Mouse (Mus musculus): Measurements from ENCODE around the gene AK157302.

DNA sequence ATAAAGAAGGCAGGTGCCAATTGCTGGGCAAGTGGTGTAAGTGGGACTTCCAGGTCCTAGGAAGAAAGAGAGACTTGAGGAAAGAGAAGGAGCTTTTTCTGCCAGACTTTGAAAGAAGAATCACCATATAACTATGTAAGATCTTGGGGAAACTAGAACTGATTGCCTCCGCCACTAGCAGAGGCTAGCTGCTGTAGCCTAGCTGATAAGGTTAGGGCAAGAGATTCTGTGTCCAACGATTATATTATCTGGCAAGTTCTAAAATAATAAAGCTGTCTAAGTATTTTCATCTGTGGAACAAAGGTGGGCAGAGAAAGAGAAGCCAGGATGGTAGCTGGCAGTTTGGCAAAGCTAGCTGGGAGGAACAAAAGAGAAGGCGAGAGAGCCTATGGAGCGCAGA, 22.6 kb upstream of the AK157302 start:
- TF ChIP-seq POLR2A (IDR thresholded peaks at IDR 0.05; ENCODE audit: low read depth, low read length) = no peak
- TF ChIP-seq CTCF (IDR thresholded peaks at IDR 0.05; ENCODE audit: extremely low read depth, insufficient read length, insufficient replicate concordance, low read depth, low read length) = no peak
